Mouse (Mus musculus): ENCODE measurements around the gene Tfap4.

Gene Tfap4

GRCm38 (mm10) chr16:4517906-4518305 lies 41.7 kb downstream of the Tfap4 start:
- no peak for DNase-seq

DNA sequence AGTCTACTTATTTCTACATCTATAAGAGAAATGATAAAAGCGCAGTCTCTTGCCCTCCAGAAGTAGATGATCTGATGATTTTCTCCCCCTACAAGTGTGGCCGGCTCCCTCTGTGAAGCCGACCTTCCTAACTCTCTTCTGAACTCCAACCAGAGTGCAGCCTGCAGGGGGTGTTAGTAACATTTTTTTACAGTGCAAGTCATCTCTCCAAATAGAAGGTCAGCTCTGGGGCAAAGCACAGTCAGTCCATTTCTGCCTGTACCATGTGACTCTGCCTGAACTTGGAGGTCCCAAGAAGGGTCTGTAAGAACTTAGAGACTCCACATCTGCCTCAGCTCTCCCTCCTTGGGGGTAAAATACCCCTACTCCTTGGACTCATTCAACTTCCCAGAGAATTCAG lies 45.3 kb downstream of the Tfap4 start:
- no peak for DNase-seq

GRCm38 (mm10) chr16:4512661-4513438 lies 46.8 kb downstream of the Tfap4 start:
- DNase-seq = peak in 1 of 2 experiments; percentile 21

DNA sequence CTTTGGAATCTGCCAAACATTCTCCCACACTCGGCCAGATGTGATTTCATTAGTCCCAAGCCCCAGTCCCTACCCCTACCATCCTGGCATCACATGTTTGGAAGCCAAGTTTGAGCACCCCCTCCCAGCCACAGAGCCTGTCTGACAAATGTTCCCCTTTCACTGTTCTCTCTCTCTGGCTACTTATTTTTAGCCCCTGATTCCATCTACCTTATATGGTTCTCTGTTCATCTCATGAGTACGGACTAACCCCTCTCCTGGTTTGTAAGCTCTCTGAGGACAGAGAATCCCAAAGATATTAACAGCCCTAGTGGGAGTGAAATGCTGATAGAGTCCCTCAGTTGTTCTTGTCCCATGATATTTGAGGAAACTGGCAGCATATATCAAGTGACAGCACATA lies 48.3 kb downstream of the Tfap4 start:
- no peak for DNase-seq

DNA sequence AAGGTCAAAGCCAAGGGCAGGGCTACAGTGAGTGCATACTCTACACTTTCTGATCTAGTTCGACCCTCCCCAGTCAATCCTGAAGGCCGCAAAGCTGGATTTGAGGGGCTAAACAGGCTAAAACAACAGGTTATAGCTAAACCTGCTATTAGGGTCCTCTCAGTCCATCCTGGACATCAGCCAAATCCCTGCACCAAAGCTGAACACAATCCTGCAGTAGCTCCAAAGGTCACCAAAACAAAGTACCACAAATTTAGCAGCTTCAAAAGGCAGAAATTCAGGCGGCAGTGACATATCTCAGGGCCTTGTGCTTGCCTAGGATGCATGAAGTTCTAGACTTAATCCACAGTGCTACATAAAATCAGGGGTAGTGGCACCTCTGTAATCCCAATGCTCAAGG lies 53.5 kb downstream of the Tfap4 start:
- DNase-seq = no peak

DNA sequence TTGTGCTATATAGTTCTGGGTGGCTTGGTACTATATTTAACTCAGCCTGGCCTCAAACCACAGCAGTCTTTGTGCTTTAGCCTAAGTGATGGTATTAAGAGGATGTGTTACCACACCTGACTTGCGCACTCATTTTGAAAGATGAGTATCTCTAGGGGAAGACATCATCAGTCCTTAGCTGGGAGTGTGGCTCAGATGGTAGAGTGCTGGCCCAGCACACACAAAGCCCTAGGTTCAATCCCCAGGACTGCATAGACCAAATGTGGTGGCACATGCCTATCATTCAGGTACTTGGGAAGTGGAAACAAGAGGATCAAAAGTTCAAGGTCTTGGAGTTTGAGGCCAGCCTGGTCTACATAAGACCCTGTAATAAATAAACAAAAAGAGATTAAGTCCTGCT lies 56.2 kb downstream of the Tfap4 start:
- DNase-seq = no peak

GRCm38 (mm10) chr16:4502568-4502967 lies 57.1 kb downstream of the Tfap4 start:
- no peak for DNase-seq

- no peak for DNase-seq
These were observed 58.0 kb downstream of the Tfap4 start for GRCm38 (mm10) chr16:4501703-4502102.

DNA sequence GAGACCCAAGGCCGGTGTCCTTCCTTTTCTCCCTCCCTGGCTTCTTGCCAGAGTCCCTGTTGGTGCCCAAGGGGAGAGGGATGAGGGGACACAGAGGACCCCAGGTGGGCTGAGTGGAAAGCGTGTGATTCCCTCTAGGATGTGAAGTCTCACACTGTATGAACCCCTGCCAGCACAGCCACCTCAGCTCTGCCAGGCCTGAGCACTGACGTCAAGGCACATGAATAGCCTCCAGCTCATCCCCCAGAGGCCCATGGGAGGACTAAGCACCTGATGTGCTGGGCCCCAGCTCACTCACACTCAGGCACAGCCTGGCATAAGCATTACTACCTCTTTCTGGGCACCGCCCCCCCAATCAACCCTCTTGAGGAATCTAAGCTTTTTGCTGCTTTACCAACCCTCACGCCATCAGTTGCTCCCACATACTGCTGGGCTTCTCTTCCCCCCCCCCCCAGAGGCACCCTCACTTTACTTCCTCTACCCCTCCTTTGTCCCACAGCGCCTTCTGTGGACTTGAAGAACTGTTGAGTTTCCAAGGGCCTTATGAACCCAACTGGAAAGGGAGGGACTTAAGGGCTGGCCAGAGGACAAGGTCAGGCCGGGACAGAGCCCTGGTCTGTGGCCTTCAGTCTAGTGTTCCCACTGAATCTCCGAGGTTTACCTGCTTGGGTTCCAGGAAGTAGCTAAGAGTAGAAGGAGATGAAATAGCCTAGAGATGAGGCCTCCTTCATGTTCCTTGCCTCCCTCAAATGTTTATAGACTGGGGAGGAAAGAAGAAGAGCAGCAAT lies 58.9 kb downstream of the Tfap4 start:
- peak; percentile 16 to 22 for DNase-seq

DNA sequence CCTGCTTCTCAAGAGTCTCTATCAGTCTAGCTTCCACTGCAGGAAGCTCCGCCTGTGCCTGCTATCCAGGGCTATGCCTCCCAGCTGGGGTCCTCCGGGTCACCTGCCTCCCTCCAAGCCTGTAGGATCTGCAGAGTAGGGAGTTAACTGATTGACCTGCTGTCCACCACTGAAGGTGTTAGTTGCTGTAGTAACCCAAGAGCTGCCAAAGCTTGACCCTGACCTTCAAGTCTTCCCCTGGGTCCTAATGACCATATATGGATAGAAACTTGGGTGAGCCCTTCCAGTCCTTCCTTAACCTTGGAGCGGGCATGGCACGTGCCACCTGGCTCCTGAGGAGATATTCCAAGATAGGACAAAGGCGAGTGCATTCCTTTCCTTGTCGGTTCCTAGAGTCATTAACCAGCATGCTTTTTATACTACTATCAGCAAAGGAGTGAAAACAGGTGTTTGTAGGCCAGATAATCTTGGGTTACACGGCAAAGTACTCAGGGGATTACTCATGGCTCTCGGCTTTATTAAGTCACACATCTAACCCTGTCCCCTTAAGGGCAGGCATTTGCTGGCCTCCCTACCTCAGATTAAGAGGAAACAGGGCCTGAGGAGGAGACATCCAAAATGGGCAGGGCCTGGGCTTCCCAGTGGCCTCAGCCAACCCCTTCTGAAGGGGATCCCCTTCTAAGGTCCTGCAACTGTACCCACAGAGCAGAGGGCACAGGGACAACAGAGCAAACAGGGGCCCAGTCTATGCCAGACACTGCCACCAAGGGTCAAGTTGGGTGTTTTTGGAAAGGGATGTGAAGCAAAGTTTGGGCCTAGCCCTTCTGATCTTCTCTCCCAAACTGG lies 61.7 kb downstream of the Tfap4 start:
- DNase-seq = no peak

DNA sequence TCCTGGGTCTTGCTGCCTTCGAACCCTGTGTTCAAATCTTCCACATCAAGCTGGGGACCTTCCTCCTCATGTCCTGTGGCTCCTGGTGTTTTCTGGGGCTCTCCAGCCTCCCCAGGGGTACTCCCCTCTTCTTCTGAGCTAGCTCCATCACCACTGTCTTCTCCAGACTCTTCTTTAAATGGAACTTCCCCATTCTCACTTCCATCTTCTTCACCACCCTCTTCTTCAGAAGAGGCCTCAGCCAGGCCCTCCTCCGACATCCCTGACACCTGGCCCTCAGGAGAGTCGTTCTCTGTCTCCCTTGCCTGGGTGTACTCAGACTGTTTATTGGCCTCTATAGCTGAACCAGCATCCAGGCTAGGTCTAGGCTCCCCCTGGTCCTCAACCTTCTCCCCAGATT lies 63.2 kb downstream of the Tfap4 start:
- no peak for DNase-seq

- no peak for DNase-seq
These were observed 63.8 kb downstream of the Tfap4 start for GRCm38 (mm10) chr16:4495861-4496260.
